Mouse (Mus musculus) ovary, adult 10 weeks (tissue): ENCODE measurements around the gene Tmsb15b2. TPM values are rescaled to one million over a fixed set of nuclear protein-coding genes. Genes with fewer than 3 reads are reported as not detected.

Experiments used
- polyA plus RNA-seq: library from polyadenylated mRNA; stranded (reverse); fragments of 350-450 nt; fragmentation: Illumina TruSeq; extraction: RNeasy Lipid Tissue Mini Kit (QIAGEN cat#74804); gene quantifications from one replicate; pipeline ENCODE4 v1.2.3, GENCODE M21; 2014

The Tmsb15b2 gene
- 738 TPM for polyA plus RNA-seq

DNA sequence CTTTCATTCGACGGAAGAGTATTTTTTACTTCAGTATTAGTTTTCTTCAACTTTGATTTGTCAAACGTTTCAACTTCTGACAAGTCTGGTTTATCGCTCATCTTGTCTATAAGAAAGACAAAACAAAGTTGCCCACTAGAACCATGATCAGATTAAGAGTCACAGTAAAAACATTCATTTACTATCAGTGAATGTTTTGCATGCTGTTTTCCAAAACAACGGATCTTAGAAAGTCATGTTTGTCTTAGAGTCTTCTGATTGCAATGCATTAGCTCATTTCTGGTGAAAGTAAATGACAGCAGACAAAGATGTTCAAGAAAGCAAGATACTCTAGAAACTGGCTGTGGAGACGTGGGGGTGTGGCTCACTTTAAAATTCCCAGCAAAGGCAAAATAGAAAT lies at the start of gene Tmsb15b2:
Gene Tmsb15b2 (minus strand): TSS at position 101 of the 400 bp plus-strand sequence.

DNA sequence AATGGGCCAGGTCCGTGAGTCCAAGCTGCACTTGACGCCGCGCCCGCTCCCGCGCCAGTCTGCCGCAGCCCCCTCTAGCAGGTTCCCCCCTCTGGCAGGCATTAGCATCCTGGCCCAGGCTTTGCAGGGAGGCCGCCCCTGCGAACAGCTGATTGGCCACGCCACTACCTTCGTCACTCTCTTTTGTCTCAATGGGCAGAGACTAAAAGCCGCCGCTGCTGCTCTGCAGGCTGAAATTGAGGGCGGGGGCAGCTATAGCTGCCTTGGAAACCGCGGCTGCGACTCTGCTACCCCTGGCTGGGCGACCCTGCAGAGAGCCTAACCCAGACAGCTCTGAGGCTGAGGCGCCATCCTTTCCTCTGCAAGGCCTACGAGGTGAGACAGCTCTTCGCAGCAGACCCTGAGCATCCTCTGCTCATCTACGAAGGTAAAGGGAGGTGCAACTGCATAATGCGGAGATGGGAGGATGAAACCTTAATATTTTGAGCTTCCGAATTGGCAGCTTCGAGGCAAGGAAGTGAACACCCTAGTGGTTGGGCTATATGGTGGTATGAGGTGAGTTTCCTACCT lies 17.8 kb upstream of the Tmsb15b2 start, which contains the start of gene Zcchc18:
Gene Zcchc18 (plus strand): TSS at position 178 of the 570 bp plus-strand sequence.

DNA sequence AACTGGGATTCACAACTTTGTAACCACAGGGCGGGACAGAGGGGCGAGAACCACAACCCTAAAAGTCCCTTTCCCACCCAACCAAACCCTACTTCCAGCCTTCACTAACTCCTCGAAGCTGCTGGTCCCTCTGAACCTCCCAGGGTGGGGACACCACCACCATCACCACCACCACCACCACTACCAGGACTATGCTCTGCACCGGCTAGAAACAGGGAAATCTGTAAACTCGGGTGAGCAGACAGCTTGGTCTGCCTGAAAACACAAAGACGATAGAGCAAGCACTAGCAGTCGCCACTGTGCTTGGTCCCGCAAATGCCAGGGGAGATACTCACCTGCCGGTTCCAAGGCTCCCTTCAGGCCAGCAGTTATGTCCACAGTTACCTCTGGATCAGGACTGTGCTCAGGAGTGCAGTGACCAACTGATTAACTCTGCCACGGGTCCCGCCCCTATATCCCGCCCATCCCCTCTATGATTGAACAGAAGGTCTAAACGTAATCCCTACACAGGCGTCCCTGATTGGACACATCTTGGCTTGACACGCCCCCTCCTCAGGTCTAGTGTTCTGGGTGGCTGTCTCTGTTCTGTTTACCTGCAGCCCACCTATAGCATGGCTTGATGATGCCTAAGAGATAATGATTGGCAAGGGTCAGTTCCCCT lies 1.3 kb upstream of the Tmsb15b2 start, which contains the start of the genes Tmsb15l and Tmsb15b1:
Gene Tmsb15l (minus strand): TSS at position 446 of the 661 bp plus-strand sequence.
Gene Tmsb15b1 (minus strand): TSS at position 451 of the 661 bp plus-strand sequence.

DNA sequence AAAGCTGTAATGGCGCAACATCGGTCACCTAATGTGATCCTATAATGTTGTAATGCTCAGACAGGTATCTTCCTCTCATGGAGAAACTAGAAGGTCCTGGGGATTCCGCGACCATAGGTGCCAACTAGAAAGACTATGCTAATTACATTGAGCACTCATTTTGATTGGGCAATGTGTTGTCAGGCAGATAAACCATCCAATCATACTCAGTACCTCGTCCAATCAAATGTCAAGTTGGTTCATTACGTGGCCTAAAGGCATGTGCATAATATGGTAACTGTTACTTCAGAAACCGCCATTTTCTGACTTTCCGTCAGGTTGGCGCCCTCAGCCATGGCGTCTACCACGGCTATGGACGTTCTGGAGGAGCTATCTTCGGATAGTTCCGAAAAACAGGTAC lies 48.3 kb downstream of the Tmsb15b2 start, which contains the start of gene H2bfm:
Gene H2bfm (plus strand): TSS at position 295 of the 400 bp plus-strand sequence.

Other genes starting within 250 kb of the Tmsb15b2 start
- gene Morf4l2, start 231.8 kb downstream of the Tmsb15b2 start, polyA plus RNA-seq: 993 TPM
- not detected for gene Glra4, start 195.4 kb downstream of the Tmsb15b2 start, polyA plus RNA-seq
- 29.3 TPM for gene Plp1, start 152.8 kb downstream of the Tmsb15b2 start, polyA plus RNA-seq
- 0.71 TPM for gene Rab9b, start 106.7 kb downstream of the Tmsb15b2 start, polyA plus RNA-seq
- gene H2bfm, start 48.2 kb downstream of the Tmsb15b2 start, polyA plus RNA-seq: not detected
- gene Tmsb15l, start 1.4 kb upstream of the Tmsb15b2 start, polyA plus RNA-seq: 50.4 TPM
- 50.6 TPM for gene Tmsb15b1, start 1.4 kb upstream of the Tmsb15b2 start, polyA plus RNA-seq
- gene Zcchc18, start 17.7 kb upstream of the Tmsb15b2 start, polyA plus RNA-seq: 3.4 TPM
- gene Slc25a53, start 62.8 kb upstream of the Tmsb15b2 start, polyA plus RNA-seq: 11.3 TPM
- gene Fam199x, start 74.1 kb upstream of the Tmsb15b2 start, polyA plus RNA-seq: 35.9 TPM
- gene Esx1, start 146.6 kb upstream of the Tmsb15b2 start, polyA plus RNA-seq: not detected